Mouse (Mus musculus) cortical plate, adult 2 months (tissue): ENCODE measurements around the gene Klhl5. TPM values are rescaled to one million over a fixed set of nuclear protein-coding genes. Genes with fewer than 3 reads are reported as not detected.

Source experiments
- H3K27ac ChIP-seq: fragments of 200-500 bp; 2 replicates; pipeline ENCODE4 v1.5.1; 2012; ENCODE audit warnings: low read length, control low read depth, inconsistent platforms; ENCODE audit not compliant: insufficient read depth
- H3K4me1 ChIP-seq: fragments of 200-500 bp; 2 replicates; pipeline ENCODE4 v1.6.1; 2011; ENCODE audit warnings: low read length; ENCODE audit not compliant: control insufficient read depth, insufficient read depth
- H3K4me3 ChIP-seq: fragments of 200-500 bp; 2 replicates; pipeline ENCODE4 v1.5.1; 2011; ENCODE audit warnings: mild to moderate bottlenecking, low read length, control low read depth; ENCODE audit not compliant: insufficient read depth
- CTCF ChIP-seq: fragments of 200-500 bp; IDR thresholded peaks from 2 replicates; pipeline ENCODE4 v1.5.1; 2011; ENCODE audit warnings: mild to moderate bottlenecking, control low read depth, low read length; ENCODE audit not compliant: insufficient read depth; ENCODE audit errors: extremely low read depth
- POLR2A ChIP-seq: fragments of 200-500 bp; IDR thresholded peaks from 2 replicates; pipeline ENCODE4 v1.6.1; 2011; ENCODE audit warnings: mild to moderate bottlenecking, low read length, control low read depth; ENCODE audit not compliant: insufficient read depth; ENCODE audit errors: extremely low read depth
- polyA plus RNA-seq: library from polyadenylated mRNA; depleted of rRNA; stranded (reverse); fragments of >200 nt; gene quantifications from 2 replicates; pipeline ENCODE4 v1.2.3, GENCODE M21; 2012

Klhl5 gene
- polyA plus RNA-seq, 1 experiment, result 46.9 TPM

DNA sequence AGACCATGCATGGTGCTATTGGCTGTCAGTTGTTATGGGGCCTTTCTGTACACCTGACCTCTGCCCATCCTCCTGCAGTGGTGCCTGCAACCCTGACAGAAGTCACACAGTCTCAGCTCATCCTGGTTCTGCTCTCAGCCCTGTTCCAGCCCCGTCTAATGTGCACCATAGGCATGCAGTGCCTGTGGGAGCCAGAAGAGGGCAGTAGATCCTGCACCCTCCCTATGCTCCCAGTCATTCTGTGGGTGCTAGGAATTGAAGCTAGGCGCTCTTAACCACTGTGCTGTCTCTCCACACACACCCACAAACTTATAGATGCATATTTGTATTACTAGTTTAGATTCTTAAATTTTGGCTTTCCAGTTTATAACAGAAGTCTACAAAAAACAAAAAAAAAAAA is 49.5 kb downstream of the Klhl5 start:
- Histone ChIP-seq H3K4me3 (no peak overlapping the region), H3K27ac (no peak overlapping the region), H3K4me1 (no peaks in the 10 kb centered on the region)
- TF ChIP-seq POLR2A (no peak), CTCF (peak; percentile 48)

GRCm38 (mm10) chr5:65157412-65158381 is 50.4 kb downstream of the Klhl5 start:
- H3K27ac ChIP-seq, result peak overlapping the region; percentile 81
- 0 out of 2 replicates have a peak, but pooled peaks have one; percentile 8 for TF ChIP-seq CTCF
- TF ChIP-seq POLR2A, result no peak

GRCm38 (mm10) chr5:65158696-65159305 is 51.5 kb downstream of the Klhl5 start:
- H3K4me1 ChIP-seq, result no peaks in the 10 kb centered on the region
- TF ChIP-seq CTCF (no peak), POLR2A (no peak)
- H3K27ac ChIP-seq, result no peak overlapping the region
- H3K4me3 ChIP-seq, result no peak overlapping the region

More at GRCm38 (mm10) chr5:65157412-65158381, 50.4 kb downstream of the Klhl5 start:
- Histone ChIP-seq H3K4me1 (no peaks in the 10 kb centered on the region), H3K4me3 (no peak overlapping the region)

DNA sequence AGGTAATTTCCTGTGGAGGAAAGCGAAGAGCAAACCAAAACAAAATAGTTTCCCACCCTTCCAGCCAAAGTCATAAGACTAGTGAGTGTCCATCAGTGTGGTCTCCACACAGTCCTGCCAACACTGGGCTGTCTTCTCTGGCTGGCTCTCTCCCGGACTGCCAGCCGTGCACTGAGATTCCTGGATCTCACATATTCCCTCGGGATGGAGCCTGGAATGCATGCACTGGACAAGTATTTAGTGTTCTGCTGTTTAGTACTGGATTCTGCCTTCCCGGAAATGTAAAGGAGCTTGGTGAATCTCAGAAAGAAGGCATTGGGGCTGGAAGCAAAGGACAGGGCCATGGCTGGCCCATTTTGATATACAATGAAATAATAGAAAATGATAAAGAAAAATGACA is 55.7 kb downstream of the Klhl5 start:
- Histone ChIP-seq H3K4me1 (no peaks in the 10 kb centered on the region), H3K4me3 (no peak overlapping the region), H3K27ac (no peak overlapping the region)
- TF ChIP-seq CTCF (no peak), POLR2A (no peak)

GRCm38 (mm10) chr5:65163489-65164092 is 56.3 kb downstream of the Klhl5 start:
- H3K4me3 ChIP-seq, result no peak overlapping the region
- TF ChIP-seq POLR2A (no peak), CTCF (no peak)
- H3K4me1 ChIP-seq, result no peaks in the 10 kb centered on the region
- H3K27ac ChIP-seq, result no peak overlapping the region

DNA sequence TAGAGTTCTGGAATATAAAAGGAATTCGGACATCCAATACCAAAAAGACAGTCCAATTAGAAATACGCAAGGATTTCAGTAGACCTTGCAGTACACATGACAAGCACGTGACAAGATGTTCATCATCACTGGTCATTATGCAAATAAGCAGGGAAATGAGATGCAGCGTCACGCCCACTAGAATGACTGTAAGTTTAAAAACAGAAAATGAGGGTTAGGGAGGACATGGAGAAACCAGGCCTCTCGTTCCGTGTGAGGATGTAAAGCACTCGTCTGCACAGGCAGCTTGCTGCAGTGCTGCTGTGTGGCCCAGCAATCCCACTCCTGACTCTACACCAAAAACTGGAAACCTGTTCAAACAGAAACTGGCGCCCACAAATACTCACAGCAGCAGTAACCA is 62.9 kb downstream of the Klhl5 start:
- TF ChIP-seq CTCF, result no peak
- 0 out of 2 replicates have a peak, but pooled peaks have one; percentile 14 for TF ChIP-seq POLR2A

DNA sequence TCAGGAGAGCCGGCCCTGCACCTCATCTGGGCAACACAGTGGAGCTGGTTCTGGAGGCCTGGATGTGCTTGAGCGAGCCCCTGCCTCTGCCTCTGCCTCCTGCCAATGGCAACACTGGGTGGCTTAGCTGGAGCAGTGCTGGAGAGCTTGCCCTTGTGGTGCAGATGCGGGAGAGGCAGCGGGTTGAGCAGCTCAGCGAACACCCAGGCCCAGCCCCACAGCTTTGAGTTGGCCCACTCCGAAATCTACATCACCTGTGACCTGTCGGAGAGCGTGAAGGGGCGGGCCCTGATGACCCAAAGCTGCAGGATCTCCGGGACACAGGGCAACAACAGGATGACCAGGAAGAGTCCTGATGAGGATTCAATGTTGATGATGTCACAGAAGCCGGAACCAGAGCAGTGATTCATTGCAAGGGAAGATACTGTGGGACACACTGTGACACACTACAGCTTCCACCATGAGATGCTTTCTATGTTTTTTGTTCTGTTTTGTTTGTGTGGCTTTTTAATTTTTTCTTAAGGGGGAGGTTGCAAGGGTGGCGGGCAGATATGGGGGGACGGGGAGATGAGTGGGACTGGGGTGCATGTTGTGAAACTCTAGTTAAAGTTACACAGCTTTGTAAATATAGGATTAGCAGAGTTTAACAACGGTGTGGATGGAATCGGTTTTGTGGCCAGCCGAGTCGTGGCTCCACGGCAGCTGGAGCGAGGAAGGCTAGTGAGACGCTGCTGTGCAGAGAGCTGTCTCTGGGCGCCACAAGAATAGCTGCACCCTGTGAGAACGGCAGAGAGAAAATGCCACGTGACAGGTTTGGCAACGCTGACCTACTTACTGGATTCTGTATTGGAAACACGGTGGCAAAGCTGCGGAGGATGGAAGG is 67.9 kb downstream of the Klhl5 start:
- Histone ChIP-seq H3K27ac (no peak overlapping the region), H3K4me3 (peak overlapping the region; percentile 36), H3K4me1 (peaks cover 11% of the 10 kb centered on the region)
- TF ChIP-seq CTCF, result no peak
- TF ChIP-seq POLR2A, result peak; percentile 73

More for the DNA sequence above, 62.9 kb downstream of the Klhl5 start:
- peaks cover 8% of the 10 kb centered on the region for H3K4me1 ChIP-seq
- no peak overlapping the region for H3K4me3 ChIP-seq
- H3K27ac ChIP-seq, result no peak overlapping the region

DNA sequence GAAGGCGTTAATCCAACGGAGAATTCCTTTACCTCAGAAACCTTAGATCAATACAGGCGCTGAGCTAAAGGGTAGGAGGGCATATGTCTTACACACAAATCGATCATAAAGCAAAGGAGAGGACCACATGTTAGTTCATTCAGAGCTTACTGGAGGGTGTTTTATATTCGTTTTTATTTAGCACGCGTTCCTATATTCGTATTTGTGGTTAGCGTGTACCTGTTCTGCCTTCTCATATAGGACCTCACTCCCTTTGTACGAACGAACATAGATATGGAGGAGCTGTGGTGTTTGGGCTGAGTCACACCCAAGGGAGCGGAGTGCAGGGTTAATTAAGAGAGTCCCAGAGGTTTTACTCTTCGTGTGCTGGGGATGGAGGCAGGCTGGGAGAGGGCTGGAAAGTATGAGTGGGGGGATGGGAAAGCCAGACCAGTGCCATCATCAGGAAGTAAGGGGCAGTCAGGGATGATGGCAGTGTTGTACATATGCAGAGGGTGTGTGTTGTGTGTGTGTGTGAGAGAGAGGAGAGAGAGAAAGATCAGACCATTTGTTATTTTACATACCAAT is 68.7 kb downstream of the Klhl5 start:
- TF ChIP-seq POLR2A (no peak), CTCF (no peak)
- Histone ChIP-seq H3K4me1 (peaks cover 8% of the 10 kb centered on the region), H3K27ac (no peak overlapping the region), H3K4me3 (peak overlapping the region; percentile 36)
